Mouse (Mus musculus): ENCODE data around the gene Il1rap.
A peak's percentile ranks its signal among the peaks of the same experiment; 100 is the strongest.

Gene Il1rap

DNA sequence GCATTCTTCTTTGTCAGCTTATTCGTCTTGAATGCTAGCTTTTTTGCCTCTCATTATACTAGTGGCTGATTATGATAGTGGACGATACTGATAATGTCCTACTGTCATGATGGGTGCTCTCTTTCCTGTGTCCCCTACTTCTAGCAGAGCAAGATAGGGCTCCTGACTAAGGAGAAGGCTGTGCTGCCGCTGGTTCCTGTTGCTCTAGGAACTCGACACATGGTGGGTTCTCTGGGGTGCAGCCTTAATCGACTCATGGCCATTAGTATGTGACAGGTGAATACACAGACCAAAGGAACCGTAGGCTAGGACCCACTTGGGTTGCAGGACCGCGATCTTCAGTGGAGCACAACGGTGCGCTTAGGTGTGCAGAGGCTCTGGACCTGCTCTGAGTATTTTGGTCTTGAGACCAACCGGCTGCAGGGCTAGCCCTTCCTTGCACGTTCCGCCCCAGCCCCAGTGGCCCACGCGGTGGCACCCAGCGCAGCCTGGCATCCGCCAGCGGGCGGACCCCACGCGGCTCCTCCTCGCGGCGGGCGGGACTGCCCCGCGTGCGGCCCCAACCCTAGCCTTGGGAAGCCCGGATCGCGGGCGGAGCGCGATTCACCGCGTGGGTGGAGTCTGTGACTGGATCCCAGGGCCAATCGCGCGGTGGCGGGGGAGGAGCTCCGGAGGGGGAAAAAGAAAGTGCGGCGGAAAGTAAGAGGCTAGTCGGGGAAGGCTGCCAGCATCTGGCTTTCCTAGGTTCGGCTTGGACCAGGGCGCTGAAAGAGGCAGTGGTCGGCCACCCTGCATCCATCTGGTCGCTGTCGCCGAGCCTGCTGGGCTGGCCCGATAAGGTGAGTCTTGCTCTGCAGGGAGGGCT is at the start of gene Il1rap:
Il1rap (plus strand) TSS at position 657 of the 865 bp plus-strand sequence.
- DNase-seq (ENCODE audit: low spot score) = peak; percentile 91

DNA sequence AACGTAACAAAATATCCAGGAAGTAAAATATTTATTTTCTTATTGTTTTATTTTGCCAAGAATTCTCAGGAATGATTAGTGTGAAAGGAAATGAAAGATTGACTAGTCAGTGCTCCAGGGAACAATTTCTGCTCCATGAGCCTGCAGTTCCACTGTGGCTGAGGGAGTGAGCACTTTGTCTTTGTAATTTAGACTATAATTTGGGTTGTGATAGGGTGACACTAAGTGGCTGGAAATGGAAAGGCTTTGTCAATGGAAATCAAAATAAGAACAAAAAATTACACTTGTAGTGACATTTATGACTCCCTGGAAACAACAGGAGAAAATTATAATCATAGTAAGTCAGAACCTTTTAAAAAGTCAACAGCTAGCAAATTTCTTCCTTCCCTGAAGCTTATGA is 49.2 kb upstream of the Il1rap start:
- no peak for DNase-seq (ENCODE audit: low spot score)

DNA sequence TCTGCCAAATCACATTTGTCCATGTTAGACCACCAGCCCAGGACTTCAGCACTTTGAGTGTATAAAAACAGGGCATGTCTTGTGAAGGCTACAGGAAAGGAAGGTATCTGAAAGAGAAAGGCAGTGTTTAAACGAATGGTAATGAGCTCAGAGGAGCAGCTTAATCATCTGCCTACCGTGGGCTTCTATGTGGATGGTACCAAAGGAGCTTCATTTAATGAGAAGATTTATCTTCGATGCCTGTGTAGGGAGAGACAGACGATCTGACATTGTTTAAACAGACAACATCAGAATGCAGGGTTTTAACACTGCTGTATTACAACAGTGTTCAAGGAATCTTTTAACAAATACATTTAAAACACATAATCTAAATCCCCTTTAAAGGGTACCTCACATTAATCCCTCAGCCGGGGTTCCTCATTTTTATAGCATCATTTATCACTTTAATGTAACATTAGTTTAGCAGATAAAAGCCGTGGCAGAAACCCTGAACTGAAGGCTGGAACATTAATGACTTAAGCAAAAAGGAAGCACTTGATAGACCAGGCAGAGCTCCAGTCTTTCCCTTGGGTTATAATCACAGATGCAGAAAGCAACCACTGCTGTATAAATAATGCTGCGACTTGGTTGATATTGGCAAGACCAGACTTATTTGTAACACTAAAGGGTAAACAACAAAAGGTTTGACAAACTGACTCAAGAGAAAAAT is 35.2 kb upstream of the Il1rap start:
- DNase-seq (ENCODE audit: low spot score) = no peak

DNA sequence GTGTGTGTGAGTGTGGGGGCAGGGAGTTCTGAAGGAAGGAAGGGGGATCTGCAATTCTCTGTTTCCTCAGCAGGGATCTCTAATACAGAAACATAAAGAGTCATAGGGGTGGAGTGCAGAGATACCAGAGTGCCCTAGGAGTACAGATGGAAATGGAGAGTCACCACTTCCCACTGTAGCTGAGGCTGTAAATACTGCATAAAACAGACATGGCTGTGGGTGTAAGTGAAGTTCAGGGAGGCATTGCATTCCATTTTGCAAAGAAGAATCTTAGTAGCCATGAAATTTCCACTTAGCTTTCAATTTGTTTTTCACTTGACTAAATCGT is 34.7 kb upstream of the Il1rap start:
- no peak for DNase-seq (ENCODE audit: low spot score)

DNA sequence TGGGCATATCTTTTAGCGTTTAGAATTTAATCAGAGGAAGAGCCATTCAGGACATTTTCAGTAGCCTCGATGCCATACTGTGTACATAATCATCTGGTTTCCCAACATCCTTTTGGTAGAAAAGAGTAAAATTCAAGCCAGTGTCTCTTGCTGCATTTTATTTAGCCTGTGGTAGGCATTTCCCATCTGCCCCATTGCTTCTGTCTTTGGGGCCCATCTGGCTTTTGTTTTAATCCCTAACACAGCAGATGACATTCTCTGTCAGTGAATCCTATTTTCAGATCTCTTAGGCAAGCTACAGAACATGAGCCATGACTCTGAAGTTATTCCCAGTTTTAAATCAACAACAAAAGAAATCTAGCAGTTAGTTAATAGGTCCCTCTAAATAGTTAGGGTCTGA is 32.3 kb upstream of the Il1rap start:
- DNase-seq (ENCODE audit: low spot score) = no peak

DNA sequence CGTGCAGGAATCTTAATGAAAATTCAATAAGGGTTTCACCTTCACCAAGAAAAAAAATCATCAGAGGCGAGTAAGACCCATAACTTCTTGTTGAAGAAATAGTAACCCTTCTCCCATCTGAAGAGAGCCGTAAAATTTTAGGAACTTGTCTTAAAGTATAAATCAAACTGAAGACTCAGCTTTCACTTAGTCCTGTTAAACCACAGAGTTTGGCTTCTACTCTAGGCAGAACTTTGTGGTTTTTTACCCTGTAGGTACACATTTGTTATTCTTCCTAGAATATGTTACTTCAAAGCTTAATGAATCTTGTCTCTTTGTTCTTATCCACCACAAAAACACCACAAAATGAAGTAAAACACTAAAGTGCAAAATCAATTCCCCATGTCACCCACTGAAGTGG is 29.3 kb upstream of the Il1rap start:
- no peak for DNase-seq (ENCODE audit: low spot score)

DNA sequence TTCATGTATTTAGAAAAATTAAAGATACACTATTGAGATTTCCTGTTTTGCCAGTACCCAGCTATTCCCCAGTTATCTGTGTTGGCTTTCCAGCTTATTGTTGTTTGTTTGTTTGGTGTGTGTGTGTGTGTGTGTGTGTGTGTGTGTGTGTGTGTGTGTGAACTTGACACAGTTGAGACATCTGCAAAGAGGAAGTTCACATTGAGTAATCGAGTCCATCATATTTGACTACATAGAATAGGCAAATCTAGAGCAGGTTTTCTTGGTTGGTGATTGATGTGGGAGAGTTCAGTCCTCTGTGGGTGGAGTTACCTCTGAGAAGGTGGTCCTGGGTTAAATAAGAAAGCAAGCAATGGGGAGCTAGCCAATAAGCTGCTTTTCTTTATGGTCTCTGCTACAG is 22.7 kb upstream of the Il1rap start:
- no peak for DNase-seq (ENCODE audit: low spot score)

DNA sequence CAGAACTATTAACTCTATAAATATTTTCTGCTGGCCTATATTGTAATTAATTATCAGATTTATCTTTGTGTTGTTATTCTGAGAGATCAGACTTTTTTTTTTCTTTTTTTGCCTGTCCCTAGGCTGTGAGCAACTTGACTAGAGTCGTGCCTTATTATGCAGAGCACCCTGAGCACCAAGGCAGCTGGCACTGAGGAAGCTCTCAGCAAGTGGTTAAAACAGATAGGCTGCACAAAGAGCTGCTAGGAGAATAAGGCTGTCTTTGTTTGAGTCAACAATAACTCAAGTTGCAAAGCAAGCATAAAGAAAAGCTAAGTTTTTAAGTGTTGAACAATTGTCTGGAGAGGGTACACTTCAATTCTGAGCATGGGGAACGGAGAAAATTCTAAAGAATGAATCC is 19.8 kb upstream of the Il1rap start:
- no peak for DNase-seq (ENCODE audit: low spot score)

DNA sequence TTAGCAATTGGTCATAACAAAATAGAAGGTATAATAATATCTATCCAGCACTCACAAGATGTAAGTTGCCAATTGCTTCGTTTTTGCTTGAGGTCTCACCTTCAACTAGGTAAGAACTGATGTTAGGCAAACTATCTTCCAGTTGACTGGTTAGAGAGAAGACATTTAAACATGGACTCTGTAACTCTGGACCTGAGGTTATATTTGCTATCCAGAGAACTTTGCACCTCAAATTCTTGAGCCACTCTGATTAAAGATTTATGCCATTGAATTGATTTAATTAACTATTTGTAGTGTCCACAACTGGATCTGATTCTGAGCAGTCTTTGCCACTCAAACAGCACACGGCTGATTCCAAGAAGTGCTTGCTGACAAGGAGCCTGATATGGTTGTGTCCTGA is 18.7 kb upstream of the Il1rap start:
- no peak for DNase-seq (ENCODE audit: low spot score)

DNA sequence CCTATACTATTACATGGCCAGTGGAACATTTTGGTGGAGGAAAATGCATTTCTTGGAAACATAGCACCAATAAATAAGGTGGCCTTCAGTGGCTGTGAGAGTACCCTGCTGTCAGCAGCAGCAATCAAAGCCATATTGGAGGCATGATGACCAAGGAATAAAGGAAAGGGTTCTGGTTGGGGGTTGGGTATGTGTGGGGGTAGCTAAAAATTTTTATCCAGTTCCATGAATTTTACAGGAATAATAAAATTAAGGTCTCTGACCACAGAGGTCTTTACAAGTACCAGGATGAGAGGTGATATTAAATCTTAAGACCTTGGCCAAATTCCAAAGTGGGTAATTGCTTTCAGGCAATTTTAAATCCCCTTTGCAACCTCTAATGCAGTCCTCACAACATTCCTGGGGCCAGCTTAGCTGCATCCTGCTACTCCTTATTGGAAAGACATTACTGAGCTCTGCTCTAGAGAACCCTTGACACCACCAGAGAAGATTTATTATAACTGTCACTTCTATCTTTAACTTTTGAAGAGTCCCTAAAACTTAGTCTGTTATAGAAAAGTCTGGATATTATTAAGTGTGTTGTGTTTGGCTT is 12.0 kb upstream of the Il1rap start:
- DNase-seq (ENCODE audit: low spot score) = no peak

DNA sequence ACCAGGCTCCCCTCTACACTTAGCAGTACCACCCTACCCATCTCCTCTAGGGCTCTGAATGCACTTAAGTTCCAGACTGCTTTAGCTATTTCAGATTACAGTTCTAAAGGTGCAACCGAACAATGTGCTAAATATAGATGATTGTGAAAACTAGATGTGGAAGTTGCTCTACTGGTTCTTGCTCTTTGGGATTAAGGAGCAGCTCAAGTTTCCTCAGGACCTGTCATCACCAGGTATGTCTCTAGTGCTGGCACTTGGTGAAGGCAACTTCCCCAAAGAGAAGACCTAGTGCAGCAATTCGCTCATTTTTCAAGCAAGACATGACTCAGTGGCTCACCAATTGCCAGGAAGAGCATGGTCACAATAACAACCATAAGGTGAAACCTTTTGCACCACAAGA is 9.7 kb upstream of the Il1rap start:
- DNase-seq (ENCODE audit: low spot score) = no peak

DNA sequence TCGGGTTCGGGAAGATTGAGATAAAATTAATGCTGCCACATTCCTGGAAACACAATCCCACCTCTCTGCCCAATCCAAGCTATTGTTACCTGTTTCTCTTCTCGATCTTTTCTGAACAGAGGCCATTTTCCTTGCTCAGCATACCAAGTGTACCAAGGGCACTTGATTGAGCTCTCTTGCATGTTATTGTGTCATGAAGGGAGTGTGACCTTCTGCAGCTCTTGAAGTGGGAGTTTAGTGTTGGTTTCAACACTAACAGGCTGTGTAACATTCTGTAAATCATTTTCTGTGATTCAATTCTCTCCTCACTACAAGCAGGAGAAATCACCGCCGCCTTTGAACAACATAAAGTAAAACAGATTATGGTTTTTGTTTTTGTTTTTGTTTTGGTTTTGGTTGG is 7.3 kb upstream of the Il1rap start:
- no peak for DNase-seq (ENCODE audit: low spot score)

DNA sequence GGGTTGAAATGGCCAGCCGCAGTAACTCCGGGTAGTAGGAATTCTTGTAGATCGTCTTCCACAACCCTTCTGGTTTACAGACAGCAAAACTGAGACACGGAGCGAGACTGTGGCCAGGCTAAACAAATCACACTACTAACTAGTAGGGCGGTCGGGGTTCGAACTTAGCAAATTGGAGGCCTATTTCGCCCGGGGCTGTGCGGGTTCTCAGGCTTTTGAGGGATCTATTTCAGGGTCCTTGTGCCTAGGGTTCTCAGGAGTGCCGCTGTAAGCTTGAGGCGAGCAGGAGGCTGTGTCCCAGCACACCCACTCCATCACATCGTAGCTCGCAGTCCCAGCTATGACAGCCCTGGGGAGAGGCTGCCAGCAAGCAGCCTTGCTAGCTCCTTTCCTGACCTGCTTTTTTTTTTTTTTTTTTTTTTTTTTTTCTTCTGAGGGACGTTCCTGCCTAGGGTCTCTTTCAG is 441 bp downstream of the Il1rap start:
- peak; percentile 48 for DNase-seq (ENCODE audit: low spot score)

DNA sequence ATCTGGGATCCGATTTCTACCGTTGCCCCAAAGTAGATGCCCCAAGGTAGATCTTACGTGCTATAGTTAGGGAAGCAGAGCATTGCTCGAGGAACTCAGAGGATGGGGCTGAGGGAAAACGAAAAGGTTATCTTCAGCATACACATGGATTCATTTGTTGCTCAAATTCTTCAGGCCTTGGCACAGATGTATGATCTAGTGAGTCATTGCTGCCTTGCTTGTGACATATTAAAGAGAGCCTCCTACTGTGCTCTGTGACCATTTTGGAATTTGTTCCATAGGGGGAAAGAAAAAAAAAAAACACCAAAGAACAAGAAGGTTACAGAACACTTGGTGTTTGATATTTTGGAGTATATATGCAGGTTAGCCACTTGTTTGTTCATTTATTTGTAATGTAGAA is 4.3 kb downstream of the Il1rap start:
- DNase-seq (ENCODE audit: low spot score) = no peak

DNA sequence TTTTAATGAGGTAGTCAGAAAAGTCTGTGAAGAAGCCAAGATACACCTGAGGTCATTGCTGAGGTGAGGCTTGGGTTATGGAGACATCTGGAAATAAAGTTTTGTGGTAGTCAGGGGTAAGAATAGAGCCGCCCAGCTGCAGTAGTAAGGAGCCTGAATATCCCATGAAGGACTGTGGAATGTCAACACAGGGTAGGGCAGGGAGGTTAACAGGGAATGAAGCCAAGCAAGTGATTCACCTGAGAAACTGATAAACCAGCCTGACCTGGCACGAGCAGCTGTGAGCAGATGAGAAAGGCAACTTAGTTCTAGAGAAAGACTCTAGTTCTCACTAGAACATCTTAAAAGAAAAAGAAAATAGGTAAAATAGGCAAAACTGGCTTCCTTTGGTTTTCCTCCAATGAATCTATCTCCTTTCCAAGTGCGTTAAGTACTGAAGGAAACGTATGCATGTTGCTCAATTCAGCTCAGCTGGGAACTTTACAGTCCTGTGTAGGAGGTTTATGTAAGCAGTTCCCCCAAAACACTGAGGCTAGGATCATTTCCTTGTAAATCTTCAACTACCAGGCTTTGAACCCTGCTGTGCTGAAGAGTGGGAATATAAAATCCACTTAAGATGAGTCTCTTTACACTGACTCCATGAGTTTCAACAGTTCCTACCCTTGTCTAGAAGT is 9.5 kb downstream of the Il1rap start:
- DNase-seq (ENCODE audit: low spot score) = no peak

DNA sequence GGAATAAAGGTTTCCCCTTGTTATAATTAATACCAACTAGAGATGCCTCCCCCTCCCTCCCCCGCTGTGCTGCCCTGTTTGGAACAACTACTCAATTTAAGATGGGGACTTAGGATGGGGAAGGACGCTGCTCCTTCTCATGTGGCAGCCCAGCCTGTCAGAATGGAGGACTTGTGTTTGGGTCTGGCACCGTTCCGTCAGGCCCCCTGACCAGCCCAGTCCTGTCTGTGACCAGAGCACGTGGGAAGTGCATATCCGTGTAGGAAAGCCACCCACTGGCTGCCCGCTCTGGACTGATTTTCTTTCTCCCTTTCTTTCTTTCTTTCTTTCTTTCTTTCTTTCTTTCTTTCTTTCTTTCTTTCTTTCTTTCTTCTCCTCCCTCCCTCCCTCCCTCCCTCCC is 14.9 kb downstream of the Il1rap start:
- no peak for DNase-seq (ENCODE audit: low spot score)

DNA sequence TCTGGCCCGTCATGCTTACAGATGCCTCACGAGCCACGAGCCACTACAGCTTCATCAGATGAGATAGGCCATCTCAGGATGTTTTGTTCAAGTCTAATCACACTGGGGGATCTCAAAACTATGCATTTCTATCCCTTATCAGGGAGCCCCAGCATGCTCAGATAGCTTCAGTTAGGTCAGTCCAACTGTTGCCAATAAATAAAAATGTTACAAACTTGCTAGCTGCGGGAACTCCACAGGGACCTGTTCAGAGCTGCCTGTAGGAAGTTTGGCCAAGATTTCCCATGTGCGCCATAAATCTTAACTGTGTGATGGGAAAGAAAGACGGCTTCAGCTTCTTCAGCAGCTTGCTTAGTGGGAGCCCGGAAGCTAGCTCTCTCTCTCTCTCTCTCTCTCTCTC is 15.8 kb downstream of the Il1rap start:
- DNase-seq (ENCODE audit: low spot score) = peak; percentile 87

DNA sequence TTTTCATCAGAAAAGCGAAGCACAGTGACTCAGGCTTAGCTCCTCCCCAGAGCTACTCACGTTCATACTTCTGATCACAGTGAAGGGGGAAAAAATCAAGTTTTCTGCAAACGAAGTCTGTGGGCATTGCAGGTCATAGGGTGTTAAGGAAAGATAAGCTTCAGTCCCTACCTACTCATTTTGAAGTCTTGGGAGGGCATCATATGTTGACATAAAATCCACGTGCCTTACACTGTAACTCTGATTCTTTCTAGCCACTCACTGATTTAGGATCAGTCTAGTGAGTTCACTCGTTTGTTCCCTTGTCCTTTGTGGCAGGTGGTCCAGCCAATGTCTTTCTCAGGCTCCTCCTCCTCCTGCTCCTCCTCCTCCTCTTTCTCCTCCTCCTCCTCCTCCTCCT is 17.1 kb downstream of the Il1rap start:
- DNase-seq (ENCODE audit: low spot score) = no peak

DNA sequence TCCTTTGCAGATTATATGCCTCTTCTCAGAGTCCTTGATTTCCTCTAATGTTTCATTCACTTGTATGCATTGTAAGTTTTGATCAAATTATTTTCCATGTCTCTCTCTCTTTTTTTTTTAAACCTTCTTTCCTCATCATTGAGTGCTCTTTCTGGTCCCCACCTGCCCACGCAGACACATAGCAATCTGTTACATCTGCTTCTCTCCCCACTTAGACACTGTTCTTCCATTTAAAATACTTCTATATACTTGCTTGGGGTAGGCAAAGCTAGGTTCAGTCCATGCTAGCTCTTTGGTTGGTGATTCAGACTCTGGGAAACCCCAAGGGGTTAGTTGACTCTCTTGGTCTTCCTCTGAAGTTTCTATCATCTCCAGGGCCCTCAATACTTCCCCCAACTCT is 20.0 kb downstream of the Il1rap start:
- DNase-seq (ENCODE audit: low spot score) = no peak

DNA sequence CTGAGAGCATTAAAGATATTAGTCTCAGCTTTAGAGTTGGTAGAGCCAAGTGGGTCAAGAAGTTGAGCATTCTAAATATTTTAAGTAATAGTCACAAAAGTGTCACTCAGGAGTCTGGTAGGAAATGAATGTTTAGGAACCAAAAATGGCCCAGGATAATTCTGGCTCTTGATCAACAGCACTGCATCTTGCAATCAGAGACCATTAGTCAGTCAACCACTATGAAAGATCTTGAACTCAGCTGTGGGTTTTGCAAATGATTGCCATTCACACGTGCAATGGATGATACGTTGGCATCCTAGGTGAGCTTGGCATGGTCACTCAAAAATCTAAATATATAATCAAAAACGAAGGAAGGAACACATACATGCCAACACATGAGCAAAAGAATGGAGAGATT is 23.1 kb downstream of the Il1rap start:
- DNase-seq (ENCODE audit: low spot score) = no peak

DNA sequence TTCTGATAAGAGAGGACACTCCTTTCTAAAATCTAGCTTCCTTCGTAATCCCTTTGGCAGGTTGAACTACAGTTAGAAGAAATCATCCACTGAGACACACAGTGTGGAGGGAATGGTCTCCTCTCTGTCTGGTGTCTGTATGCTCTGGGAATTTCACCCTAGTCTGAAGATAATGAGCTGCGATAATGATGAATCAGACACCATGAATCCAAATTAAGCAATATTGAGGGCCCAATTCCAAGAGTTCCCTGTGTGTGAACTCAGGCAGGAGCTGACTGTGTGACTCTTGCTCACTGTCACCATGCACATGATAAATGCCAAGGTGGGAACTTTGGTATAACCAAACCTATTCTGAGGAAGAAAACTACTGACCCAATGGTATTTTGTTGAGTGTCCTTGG is 26.5 kb downstream of the Il1rap start:
- no peak for DNase-seq (ENCODE audit: low spot score)

DNA sequence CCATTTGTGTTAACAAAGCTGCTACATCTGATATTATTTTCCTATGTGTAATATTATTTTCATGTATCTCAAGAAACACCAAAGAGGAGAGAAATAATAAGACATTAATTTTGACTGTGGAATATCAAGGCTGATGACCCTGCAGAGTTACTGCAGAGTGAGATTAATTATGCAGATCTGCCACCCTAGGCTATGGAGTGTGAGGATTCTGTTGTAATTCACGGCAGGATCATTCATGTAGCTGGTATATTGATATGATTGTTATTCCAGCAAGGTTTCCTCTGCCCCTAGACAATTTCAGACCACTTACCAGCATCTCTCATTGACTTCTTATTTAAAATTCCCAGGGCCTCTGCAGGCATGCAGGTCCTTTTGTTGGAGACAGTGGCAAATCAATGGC is 29.0 kb downstream of the Il1rap start:
- no peak for DNase-seq (ENCODE audit: low spot score)
